Mouse (Mus musculus): ENCODE measurements around the gene Ung.

Gene Ung

DNA sequence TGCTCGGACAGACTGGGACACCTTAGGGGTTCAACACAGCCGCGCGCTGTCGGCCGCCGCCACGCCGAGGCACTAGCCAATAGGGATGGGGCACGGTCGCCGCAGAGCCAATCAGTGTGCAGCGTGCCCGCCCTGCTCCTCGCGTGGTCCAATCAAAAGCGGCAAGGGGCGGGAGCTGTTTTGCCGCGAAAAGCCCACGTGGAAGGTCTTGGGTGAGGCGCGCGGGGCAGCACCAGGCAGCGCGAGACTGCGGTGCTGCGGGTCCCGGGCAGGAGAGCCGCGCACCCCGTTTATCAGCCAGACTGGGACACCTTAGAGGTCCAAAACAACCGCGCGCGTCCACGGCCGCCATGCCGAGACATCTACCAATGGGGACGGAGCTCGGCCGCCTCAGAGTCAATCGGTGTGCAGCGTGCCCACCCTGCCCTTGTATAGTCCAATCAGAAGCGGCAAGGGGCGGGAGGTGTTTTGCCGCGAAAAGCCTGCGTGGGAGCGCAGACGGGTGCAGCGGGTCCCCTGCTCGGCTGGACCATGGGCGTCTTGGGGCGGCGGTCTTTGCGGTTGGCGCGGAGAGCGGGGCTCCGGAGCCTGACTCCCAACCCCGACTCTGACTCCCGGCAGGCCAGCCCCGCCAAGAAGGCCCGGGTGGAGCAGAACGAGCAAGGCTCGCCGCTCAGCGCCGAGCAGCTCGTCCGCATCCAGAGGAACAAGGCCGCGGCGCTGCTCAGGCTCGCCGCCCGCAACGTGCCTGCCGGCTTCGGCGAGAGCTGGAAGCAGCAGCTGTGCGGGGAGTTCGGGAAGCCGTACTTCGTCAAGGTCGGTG lies 723 bp downstream of the Ung start:
- peak; percentile 79 for DNase-seq (ENCODE audit: low read depth)

DNA sequence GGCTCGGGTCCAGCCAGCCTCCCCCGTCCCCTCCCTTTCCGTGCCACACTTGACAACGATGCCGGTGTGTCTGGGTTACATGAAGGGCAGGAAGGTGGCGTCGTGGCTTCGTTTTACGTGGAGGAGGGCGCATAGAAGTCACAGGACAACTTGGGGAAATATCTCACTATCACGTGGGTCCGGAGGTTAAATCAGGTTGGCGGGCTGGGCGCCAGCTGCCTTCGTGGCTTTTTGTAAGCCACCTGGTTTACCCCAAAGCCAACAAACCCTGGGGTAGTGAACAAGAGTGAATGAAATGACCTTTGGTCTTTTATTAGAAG lies 1.3 kb downstream of the Ung start:
- DNase-seq (ENCODE audit: low read depth), result peak; percentile 36

DNA sequence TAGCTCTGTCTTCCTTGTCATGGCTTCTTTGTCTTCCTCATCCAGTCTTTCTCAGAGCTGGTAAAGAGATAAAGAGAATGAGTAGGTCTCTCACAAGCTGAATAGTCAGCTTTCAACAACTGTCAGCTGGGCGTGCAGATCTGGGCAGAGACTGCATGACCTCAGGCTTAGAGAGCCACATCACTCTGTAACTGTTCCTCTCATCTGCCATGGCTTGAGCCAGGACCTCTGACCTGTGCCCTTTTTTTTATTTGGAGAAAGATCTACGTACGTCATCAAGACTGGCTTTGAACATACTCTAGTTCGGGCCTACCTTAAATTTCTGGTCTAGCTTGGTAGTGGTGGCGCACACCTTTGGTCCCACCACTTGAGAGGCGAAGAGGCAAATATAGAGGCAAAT lies 2.7 kb downstream of the Ung start:
- DNase-seq (ENCODE audit: low read depth), result no peak

DNA sequence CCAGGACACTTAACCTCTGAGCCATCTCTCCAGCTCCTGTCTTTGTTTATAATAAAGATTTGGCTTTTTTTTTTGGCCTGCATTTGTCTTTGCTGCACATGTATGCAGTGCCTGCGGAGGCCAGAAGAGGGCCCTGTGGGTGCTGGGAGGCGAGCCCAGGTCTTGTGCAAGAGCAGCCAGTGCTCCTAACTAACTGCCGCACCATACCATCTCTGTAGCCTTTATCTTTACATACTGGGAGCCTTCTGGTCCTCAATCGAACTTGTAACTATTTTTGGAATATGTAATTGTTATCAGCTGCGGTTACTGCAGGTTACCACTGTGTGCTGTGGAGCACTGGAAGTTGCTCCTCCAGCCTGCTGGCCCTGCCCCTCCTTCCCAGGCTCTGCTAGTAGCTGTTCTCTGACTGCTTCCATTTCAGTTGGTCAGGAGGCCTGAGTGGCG lies 3.9 kb downstream of the Ung start:
- DNase-seq (ENCODE audit: low read depth), result peak; percentile 48

DNA sequence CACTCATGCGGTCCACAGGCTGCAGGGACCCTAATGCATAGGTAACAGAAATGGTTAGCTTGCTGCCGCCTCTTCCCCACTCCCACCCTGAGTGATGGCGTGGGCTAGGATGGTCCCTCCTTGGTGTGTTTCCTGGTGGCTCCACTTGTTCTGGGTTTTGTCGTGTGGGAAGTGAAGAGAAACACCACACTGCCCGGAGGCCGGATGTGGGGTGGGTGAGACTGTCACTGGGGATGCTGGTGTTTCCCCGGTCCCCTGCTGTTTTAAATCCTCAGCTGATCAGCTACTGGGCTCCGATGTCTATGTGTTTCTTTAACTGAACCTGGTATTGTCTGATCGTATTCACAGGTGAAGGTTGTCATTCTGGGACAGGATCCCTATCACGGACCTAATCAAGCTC lies 5.3 kb downstream of the Ung start:
- no peak for DNase-seq (ENCODE audit: low read depth)

DNA sequence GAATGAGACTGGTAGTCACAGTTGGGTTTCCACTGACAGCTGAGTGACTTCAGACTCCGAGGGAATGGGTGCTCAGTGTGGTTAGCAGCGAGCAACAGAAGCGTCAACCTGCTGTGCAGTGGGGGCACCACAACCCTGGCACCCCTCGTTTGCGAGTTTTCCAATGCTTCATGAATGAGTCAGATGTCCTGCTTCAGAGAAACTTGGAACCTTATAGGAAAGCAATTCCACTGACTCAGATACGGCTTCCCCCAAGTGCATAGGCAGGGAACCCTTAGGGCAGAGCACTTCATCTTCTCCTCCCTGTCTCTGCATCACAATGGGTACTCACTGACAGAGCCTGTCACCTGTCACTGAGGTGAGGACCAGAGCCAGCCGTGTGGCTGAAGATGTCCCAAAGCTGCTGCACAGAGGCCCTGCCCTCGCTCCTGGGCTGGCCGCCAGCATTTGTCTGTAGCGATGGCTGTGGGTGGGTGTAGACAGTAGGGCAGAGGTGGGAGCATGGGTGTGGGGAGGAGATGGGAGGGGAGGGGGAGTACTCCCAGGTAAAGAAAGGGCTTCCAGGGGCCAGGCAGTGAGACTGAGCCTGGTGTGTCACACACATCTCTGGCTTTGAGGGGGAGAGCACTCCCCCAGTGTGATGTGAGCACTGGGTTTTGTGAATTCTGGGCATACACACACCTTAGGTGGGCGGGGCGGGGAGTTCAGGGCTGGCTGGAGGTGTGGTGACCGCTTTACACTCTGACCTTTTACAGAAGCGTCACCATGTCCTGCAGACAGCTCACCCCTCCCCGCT lies 7.5 kb downstream of the Ung start:
- no peak for DNase-seq (ENCODE audit: low read depth)

DNA sequence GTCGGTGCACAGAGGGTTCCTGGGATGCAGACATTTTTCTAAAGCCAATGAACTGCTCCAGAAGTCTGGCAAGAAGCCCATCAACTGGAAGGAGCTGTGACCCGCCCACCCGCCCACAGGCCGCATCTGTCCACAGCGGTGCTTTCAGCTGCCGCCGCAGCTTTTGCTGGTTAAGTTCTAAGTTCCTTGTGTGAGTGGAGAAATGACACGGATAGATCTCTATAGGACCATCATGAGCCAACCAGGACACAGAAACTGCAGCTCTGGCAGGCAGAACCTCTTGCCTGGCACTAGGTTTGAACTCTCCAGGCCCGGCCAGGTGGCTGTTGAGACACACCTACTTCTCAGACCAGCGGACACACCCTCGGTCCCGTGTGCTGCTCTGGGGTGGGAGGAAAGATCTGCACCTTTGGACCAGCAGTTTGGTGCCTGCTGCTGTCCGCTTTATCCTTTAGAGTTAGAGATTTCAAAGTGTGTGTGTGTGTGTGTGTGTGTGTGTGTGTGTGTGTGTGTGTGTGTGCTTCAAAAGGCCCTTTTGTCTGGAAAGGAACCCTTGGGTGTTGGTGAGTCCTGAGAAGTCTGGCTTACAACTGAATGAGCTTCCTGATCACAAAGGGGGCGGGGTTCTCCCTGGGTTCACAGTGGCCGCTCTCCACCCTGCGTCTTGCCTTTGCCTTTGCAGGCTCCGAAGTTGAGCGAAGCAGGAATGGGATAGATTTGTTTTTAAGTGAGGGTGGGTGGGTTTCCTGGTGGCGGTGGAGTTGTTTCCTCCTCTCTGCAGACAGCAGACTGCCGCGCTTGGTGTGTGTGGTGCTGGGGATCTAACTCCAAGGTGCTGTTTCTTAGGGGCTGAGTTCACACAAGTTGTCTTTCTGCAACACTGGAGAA lies 8.3 kb downstream of the Ung start:
- no peak for DNase-seq (ENCODE audit: low read depth)

DNA sequence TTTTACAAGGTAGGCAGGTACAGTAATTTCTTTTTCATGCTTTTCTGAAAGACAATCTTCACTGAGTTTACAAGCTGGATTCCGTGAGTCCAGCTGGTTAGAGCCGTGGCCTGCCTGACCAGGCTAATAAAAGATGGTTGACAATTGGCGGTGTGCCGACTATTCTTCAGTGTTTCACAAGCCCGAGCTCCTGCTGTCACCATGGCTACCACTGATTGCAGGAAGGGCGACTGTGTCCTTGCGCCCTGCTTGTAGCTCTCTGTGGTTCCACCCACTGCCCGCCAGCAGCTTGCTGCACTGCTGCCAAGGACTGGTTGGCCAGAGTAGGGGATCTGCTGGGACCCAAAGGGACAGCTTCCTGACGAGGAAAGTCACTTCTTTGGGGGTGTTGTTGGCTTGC lies 9.0 kb downstream of the Ung start:
- DNase-seq (ENCODE audit: low read depth), result no peak

DNA sequence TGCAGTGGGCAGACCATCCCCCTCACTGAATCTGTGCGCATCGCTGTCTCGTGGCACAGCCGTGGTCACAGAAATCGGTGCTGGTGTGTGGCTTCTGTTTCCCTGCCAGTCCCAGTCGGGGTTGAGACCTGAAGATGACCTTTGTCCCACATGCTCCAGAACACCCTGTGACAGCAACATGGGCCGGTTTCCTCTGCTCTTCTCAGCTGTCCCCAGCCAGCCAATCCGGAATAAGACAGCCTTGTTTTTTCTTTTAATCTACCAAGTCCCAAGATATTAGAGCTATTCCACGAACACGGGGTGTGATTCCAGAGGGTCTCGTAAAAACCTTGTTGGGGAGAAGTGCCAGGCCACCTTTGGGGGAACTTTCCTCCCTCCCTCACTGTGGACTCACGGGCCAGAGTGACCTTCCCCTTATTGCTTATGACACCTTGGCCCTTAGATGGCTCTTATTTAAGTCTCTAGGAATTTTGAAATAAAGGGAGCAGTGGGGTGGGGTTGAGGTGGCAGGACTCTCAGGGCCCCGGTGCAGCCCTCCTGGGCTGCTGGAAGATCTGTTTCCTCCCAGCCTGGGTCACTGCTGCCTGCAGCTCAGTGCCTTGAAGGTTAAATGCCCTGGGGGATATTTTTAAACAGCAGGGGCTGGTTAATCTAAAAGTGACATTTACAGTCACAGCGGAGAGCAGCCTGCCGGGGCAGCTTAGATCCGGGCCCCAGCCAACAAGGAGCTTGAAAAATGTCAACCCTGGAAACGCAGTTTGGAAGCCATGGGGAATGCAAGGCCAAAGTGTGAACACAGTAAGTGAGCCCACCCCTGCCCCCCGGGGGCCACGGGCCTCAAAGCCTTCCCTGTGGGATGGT lies 16.1 kb downstream of the Ung start, which contains the start of gene Acacb:
Gene Acacb (plus strand): TSS at position 508 of the 861 bp plus-strand sequence.
- DNase-seq (ENCODE audit: low read depth), result no peak

DNA sequence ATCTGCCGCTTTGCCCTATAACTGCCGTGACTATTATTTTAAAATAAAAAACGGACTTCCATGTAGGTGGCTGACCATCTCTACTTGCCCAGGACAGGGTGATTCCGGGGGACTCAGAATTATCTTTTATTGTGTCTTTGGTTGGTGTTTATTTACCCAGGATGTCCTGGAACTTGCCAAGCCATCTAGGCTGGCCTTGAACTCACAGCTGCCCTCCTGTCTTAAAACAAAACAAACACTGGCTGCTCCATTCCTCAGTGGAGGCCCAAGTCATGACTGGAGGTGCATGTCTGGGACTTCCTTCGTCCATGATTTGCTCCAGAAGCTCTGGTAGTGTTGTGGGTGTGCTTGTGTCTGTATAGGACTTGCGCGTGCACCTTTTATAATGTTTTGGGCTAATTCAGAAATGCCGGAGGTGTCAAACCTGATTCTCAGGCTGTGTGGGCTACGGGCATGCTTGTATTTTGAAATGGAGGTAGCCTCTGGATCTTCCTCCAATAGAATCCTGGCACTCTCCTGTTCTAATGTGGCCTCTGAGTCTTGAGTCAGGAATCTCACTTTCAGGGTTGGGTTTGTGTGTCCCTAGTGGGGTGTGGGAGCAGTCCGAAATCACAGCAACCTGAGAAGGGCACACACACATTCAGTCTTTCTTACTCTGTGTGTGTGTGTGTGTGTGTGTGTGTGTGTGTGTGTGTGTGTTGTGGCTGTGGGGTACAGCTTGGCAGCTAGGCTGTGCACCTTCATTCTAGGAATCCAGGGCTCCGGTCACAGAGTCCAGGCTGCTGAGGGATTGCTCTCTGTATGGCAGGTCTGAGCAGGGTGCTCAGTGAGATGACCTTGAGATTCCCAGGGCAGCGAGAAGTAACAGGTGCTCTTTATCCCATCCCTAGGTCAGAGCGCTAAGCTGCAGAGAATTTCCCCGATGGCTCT lies 17.1 kb downstream of the Ung start:
- no peak for DNase-seq (ENCODE audit: low read depth)

DNA sequence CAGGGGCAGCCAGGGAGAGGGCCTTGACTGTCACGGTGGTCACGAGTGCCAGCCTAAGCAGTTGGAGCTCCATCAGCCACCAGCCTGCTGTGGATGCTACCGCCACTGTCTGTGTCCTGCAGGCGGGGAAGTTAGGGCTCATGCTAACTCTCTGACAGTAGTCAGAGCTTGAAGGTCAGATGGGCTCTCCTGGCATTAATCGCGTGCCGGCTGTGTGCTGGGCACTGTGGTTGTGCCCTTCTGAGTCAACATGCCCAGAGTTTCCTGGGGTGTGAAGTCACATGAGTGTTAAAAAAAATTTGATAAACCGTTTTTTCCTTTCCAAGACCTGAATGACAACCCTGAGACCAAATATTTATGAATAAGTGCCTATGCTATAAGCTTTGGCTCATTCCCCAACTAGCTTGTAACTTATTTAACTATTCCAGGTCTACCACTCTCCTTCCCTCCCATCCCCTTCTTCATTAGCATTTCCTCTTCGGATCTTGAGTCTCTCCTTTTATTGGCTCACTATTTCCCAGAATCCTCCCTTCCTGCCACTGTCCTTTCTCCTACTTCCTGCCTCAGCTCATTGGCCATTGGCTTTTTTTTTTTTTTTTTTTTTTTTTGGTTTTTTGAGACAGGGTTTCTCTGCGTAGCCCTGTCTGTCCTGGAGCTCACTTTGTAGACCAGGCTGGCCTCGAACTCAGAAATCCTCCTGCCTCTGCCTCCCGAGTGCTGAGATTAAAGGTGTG lies 22.3 kb downstream of the Ung start:
- no peak for DNase-seq (ENCODE audit: low read depth)

DNA sequence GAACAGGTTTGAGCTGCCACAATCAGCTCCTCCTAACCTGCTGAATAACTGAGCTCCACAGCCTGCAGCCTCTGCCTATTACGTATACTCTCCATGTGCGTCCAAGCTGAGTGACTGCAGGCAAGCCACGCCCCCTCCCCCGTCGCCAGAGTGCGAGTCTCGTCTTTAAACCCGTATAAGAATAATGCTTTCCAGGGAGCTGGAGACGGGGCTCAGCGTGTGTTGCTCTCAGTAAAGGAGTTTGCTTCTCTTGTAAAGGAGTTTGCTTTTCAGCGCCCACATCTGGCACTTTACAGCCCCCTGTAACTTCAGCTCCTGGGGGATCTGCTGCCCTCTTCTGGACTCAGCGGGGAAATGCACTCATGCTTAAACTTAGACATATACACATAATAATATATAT lies 23.3 kb downstream of the Ung start:
- DNase-seq (ENCODE audit: low read depth), result peak; percentile 53

DNA sequence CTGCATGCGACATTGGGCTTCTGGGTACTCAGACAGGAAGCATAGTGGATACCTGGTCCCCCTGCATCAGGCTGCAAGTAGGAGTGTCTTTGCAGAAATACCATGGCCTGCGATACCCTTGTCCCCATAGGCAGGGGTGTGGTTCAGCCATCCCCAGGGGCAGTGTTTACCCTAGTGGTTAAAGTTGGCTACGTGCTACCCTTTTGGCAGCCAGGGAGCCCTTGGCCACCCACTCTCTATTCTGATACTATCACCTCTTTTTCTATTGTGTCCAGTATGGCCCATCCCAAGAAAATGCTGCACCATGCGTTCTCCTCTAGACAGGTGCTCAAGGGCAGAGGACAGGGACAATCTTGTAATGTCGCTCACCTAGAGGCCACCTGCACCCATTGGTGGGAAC lies 24.6 kb downstream of the Ung start:
- DNase-seq (ENCODE audit: low read depth), result no peak

DNA sequence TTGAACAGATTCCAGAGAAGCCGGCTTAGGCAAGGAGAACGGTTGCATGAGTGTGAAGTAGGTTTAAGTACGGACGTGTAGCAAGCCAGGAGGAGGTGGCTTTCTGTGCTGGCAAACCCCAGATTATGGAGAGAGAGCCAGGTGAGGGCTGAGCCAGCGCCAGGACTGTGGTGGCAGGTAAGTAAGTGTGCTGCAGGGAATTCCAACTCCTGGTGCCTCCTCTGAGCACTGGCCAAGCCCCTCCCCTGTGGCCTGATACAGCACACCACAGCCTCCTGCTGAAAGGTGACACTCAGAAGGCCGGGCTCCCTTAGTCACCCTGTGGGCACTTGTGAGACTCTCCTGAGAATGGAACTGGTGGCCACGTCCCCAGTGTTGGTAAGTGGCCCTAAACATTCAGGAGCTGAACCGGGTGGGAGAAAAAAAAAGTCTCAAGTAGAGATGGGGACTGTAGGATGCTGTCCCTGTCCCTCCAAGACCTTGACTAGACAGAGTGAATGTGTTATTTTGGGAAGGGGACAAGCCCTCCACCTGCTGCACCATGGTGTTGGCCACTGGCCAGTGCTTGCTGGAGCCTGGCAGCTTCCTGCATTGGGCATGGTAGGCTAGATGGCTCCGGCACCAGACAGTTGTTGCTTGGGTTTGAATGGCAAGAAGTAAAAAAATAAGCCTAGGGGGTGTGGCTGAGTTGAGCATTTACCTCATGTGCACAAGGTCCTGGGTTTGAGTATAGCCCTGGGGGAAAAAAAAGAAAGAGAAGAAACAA lies 25.2 kb downstream of the Ung start:
- no peak for DNase-seq (ENCODE audit: low read depth)

DNA sequence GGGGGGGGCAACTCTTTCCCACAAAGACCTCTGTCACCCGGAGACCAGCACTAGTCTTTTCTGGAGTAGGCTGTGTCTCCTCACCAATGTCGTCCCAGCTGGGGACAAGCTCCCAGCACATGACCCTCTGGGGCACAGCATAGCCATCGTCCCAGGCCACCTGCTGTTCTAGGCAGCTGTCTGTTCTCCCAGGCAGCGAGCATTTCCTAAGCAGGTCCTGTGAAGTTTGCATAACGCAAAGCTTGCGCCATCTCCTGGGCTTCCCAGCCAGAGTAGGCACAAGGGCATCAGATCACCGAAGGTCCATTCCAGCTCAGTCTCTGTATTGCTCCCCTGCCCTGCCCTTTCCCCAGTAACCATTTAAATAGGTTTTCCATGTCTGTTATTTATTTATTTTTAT lies 27.1 kb downstream of the Ung start:
- no peak for DNase-seq (ENCODE audit: low read depth)

DNA sequence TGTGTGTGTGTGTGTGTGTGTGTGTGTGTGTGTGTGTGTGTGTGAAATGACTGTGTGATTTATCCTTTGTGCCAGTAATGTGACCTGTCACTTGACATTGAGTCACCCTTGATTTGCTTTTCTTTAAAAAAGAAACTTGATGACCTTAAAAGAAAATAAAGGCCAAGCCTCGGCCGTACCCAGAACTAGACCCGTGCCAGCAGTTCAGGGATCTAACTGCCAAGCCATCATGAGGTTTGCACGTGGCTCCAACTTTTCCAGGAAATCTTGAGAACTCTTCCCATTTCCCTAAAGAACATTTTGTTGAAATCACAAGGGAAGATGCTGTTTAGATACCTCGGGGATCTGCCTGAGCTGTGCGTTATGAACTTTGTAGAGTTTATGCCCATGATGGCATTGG lies 31.2 kb downstream of the Ung start:
- DNase-seq (ENCODE audit: low read depth), result no peak

DNA sequence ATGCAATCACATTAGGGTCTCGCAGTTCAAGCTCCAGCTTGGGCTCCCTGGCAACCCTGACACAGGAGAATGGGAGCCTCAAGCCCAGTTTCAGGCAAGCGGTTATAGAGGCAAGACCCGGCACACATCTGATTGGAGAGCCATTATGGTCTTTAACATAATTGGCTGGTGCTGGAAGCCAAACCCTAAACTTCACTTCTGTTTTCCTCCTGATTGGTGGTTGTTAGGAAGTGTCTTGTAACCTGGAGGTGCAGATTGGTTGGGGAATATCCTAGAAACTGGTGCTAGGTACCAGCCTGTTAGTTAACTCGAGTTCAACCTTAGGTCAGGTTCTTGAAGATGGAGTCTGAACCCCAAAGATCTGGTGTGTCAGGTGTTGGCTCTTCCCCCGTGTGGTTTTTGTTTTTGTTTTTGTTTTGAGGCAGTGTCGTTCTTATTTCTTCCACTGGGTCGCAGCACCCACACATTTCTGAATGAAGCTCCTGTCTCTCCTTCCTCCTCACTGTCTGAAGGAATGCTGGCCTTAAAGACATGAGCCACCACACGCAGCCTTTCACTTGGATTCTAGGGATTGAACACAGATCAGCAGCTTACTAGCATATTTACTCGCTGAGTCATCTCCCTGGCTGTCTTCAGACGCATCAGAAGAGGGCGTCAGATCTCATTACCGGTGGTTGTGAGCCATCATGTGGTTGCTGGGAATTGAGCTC lies 32.1 kb downstream of the Ung start:
- no peak for DNase-seq (ENCODE audit: low read depth)

DNA sequence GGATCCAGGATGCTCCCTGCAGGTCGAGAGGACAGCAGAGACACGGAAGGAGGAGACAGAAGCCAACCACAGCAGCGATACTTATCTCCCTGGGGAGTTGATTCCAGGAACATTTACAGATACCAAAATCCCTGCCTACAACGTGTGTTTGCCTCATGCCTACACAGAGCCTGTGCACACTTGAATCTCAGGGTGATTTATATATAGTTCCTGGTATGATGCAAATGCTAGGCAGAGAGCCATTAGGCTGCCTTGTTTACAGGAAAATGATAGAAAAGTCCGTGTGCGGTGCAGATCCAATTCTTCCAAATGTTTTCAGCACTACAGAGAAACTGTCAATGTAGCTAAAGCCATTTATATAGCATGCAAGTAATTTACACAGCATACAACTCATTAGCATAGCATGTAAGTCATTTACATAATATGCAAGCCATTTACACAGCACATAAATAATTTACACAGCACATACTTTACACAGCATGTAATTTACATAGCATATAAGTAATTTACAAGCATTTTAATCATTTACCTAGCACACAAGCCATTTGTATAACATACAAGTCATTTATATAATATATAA lies 33.0 kb downstream of the Ung start:
- no peak for DNase-seq (ENCODE audit: low read depth)

Measured in c-Kit-positive CD71-negative TER-119-negative erythroid progenitor cells, embryonic 14.5 days (primary cell).